Mouse (Mus musculus) spleen, adult 2 months (tissue): ENCODE results near the gene Amotl1.

Experiments used
- CTCF ChIP-seq: fragments of 200-500 bp; IDR thresholded peaks from 2 replicates; pipeline ENCODE4 v1.5.1; 2011; ENCODE audit warnings: mild to moderate bottlenecking, inconsistent platforms; ENCODE audit not compliant: insufficient read depth, insufficient read length, insufficient replicate concordance; ENCODE audit errors: extremely low read depth
- POLR2A ChIP-seq: fragments of 200-500 bp; IDR thresholded peaks from 2 replicates; pipeline ENCODE4 v1.6.1; 2011; ENCODE audit warnings: low read depth, low read length, inconsistent platforms

DNA sequence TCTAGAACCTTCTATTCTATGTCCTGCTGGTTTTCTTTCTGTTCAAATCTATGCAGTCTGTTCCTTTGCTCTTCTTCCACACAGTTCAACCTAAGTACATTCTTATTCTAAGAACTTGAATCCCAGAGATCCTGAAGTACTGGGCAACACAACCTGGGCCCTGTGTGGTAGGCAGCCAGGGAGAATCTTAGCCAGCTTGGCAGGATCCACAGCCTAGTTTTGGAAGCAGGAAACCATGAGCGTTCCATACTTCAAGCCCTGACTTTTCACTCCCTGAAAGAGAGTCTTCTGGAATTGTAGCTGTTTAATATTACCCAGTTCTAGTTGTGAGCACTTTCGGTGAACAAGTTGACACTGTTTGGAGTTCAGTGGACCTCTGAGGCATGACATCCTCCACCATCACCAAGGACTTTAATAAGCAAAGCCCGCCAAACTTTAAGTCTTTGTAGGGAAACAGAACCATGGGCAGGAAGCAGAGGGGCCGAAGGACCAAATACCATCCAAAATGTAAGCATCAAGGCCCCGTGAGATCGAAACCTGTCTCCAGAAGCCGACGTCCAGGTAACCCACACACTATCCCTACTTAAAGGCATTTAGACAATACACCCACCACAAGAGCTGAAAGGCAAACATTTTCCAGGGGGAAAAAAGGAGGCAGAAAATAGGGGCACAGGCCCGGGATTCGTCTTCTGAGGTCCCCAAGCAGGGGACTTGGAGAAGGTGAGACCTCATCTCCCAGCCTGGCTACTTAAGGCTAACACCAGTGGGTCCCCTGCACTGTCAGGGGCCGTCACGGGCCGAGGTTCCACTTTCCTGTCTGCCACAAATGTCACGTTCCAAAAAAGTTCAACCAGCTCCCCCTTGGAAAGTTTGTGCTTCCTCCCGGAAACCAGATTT, 31.3 kb downstream of the Amotl1 start:
- no peak for TF ChIP-seq CTCF
- no peak for TF ChIP-seq POLR2A
